In genomic region chr4:149426325-149427199, GRCm38 (mm10) we compare ENCODE assay signal across 8 mouse cellular contexts. TPM values are rescaled to one million over a fixed set of nuclear protein-coding genes. Genes with fewer than 3 reads are reported as not detected.
DNase-seq lines count a peak whose midpoint lies in the region; ATAC-seq and TF ChIP-seq lines count a peak whose summit lies in the region.

Gene Ube4b (minus strand): TSS chr4:149426749.

- DNase-seq in WW6 (ENCODE audit: low read depth, low spot score), result peak; percentile 98
- DNase-seq in cerebellum, postnatal 4 days (ENCODE audit: low spot score in 2 of 2), result peak; percentile 97 to 100
- peak; percentile 97 for DNase-seq in gastrocnemius, adult 2 months
- DNase-seq in hindbrain, postnatal 0 days (ENCODE audit: low spot score), result peak; percentile 100
- peak; percentile 97 to 98 for DNase-seq in left cerebral cortex, adult 2 months (ENCODE audit: extremely low spot score in 1 of 2, low spot score in 2 of 2)
- DNase-seq in right cerebral cortex, adult 2 months (ENCODE audit: low spot score in 2 of 2), result peak; percentile 94 to 98
- peak; percentile 95 for DNase-seq in urinary bladder, postnatal 14 days (ENCODE audit: low spot score)

- no peaks in the 10 kb centered on the region for H3K36me3 ChIP-seq in hindbrain, postnatal 0 days (ENCODE audit: insufficient read depth, low read length)

- WGBS in hindbrain, postnatal 0 days, result 1% methylated on average over 46 of the region's 50 CpGs

- intact Hi-C loops in gastrocnemius, adult 2 months (cut with DNase I), result no loop called here
- intact Hi-C loops in left cerebral cortex, adult 2 months (cut with DNase I), result loop anchor here (2.0 kb wide), 2 partner anchors 18 to 120 kb away; partner anchors contain the start of gene Kif1b

- no peak for TF ChIP-seq CTCF in gastrocnemius, adult 2 months (IDR thresholded peaks at IDR 0.05)
- no peak for TF ChIP-seq CTCF in hindbrain, postnatal 0 days (IDR thresholded peaks at IDR 0.05; ENCODE audit: low read depth)
- TF ChIP-seq CTCF in left cerebral cortex, adult 2 months (IDR thresholded peaks at IDR 0.05), result no peak

- no peaks in the 10 kb centered on the region for H3K9me3 ChIP-seq in hindbrain, postnatal 0 days (ENCODE audit: low read length)

- 0 out of 2 replicates have a peak, but pooled peaks cover 2% of the 10 kb centered on the region for H3K4me1 ChIP-seq in hindbrain, postnatal 0 days (ENCODE audit: insufficient read depth, low read length)

- peak; percentile 95 for ATAC-seq in hindbrain, postnatal 0 days
- ATAC-seq in megakaryocyte, adult 5-6 weeks (ENCODE audit: poor library complexity, severe bottlenecking), result peak; percentile 93

- peak within 1 kb of the TSS; percentile 77 for H3K9ac ChIP-seq in hindbrain, postnatal 0 days (replicated peaks; ENCODE audit: low read length)

- peak within 1 kb of the TSS; percentile 75 for H3K4me2 ChIP-seq in hindbrain, postnatal 0 days (ENCODE audit: low read depth, low read length)

- peak within 1 kb of the TSS; percentile 99 for H3K4me3 ChIP-seq in gastrocnemius, adult 2 months
- peak within 1 kb of the TSS; percentile 65 for H3K4me3 ChIP-seq in hindbrain, postnatal 0 days (ENCODE audit: low read length)
- peak within 1 kb of the TSS; percentile 99 for H3K4me3 ChIP-seq in left cerebral cortex, adult 2 months

- no peaks in the 10 kb centered on the region for H3K27me3 ChIP-seq in hindbrain, postnatal 0 days (ENCODE audit: insufficient read depth, low read length)

- peak within 1 kb of the TSS; percentile 99 for H3K27ac ChIP-seq in gastrocnemius, adult 2 months
- peak within 1 kb of the TSS; percentile 99 for H3K27ac ChIP-seq in hindbrain, postnatal 0 days
- H3K27ac ChIP-seq in left cerebral cortex, adult 2 months, result peak within 1 kb of the TSS; percentile 99

RNA-seq across cellular contexts. Expression of gene Ube4b, which starts in this region (rescaled TPM):
- 10 to 100 TPM; 31.1 to 35.9 TPM for total RNA-seq in gastrocnemius, adult 2 months (2021)
- 81.6 and 117 TPM in 2 replicates for total RNA-seq in hindbrain, postnatal 0 days (2014; rRNA removed)
- 44.3 and 48.1 TPM in 2 replicates for polyA plus RNA-seq in hindbrain, postnatal 0 days (2015; fragmentation: Nextera tagmentation; extraction: Ambion mirVana)
- total RNA-seq in left cerebral cortex, adult 2 months (2021), result 100 to 1,000 TPM; 110 TPM
- 31.7 and 41.1 TPM in 2 replicates for total RNA-seq in megakaryocyte, adult 5-6 weeks (2015)
- 22.4 and 26.3 TPM in 2 replicates for total RNA-seq in megakaryocyte, adult 5-6 weeks (2017)

Comparison
In these comparisons a context has a peak if more than half of its experiments do, and no peak if none do; other contexts are left out.
1. Peak in every context shown above with its lines: DNase-seq, ATAC-seq, H3K4me3 ChIP-seq and H3K27ac ChIP-seq.